Mouse (Mus musculus) stomach, embryonic 14.5 days (tissue): ENCODE data around the gene Kcnd3. TPM values are rescaled to one million over a fixed set of nuclear protein-coding genes. Genes with fewer than 3 reads are reported as not detected.

Source experiments
- ATAC-seq: fragments of 200-750 bp; cut with Nextera tagmentation; 2 replicates; pipeline ENCODE4 v1.8.0; 2017; ENCODE audit warnings: low read depth, moderate TSS enrichment; ENCODE audit not compliant: insufficient number of reproducible peaks, insufficient read depth, low FRiP score
- H3K27ac ChIP-seq: fragments of 300-500 bp; sonication (generic); 2 replicates; pipeline ENCODE4 v1.5.1; 2014; ENCODE audit warnings: mild to moderate bottlenecking, low read length, moderate library complexity, mixed read lengths
- H3K27me3 ChIP-seq: fragments of 300-500 bp; sonication (generic); 2 replicates; pipeline ENCODE4 v1.6.1; 2014; ENCODE audit warnings: low read length, control low read depth, mixed read lengths; ENCODE audit not compliant: control insufficient read depth, insufficient read depth
- H3K36me3 ChIP-seq: fragments of 300-500 bp; sonication (generic); 2 replicates; pipeline ENCODE4 v1.6.1; 2014; ENCODE audit warnings: mild to moderate bottlenecking, control low read depth, low read length, moderate library complexity, mixed read lengths; ENCODE audit not compliant: control insufficient read depth, insufficient read depth
- H3K4me1 ChIP-seq: fragments of 300-500 bp; sonication (generic); 2 replicates; pipeline ENCODE4 v1.6.1; 2014; ENCODE audit warnings: low read length, control low read depth, mixed read lengths; ENCODE audit not compliant: control insufficient read depth, insufficient read depth
- H3K4me2 ChIP-seq: fragments of 300-500 bp; sonication (generic); replicated peaks from 2 replicates; pipeline ENCODE4 v1.6.1; 2014; ENCODE audit warnings: low read depth, low read length, control low read depth
- H3K4me3 ChIP-seq: fragments of 300-500 bp; sonication (generic); 2 replicates; pipeline ENCODE4 v1.5.1; 2014; ENCODE audit warnings: low read depth, low read length, control low read depth
- H3K9ac ChIP-seq: fragments of 300-500 bp; sonication (generic); replicated peaks from 2 replicates; pipeline ENCODE4 v1.6.1; 2014; ENCODE audit warnings: low read depth, mild to moderate bottlenecking, control low read depth, low read length, moderate library complexity, mixed read lengths
- H3K9me3 ChIP-seq: fragments of 300-500 bp; sonication (generic); 2 replicates; pipeline ENCODE4 v1.6.1; 2016; ENCODE audit warnings: low read depth, low read length, control low read depth; ENCODE audit not compliant: control insufficient read depth
- WGBS: fragments of 180-500 bp; shearing (Covaris S2); extraction: QIAGEN DNeasy Blood & Tissue Kit; methylation state at CpG from one replicate; pipeline ENCODE4 v1.1.7; 2014; 5-methylcytosine and 5-hydroxymethylcytosine counted together
- polyA plus RNA-seq: library from polyadenylated mRNA; unstranded; fragments of >200 nt; fragmentation: Nextera tagmentation; extraction: Ambion mirVana; gene quantifications from 2 replicates; pipeline ENCODE4 v1.2.1, GENCODE M21; 2014

Kcnd3 gene
- polyA plus RNA-seq, 1 experiment from 2014 or later = 14.4 TPM

DNA sequence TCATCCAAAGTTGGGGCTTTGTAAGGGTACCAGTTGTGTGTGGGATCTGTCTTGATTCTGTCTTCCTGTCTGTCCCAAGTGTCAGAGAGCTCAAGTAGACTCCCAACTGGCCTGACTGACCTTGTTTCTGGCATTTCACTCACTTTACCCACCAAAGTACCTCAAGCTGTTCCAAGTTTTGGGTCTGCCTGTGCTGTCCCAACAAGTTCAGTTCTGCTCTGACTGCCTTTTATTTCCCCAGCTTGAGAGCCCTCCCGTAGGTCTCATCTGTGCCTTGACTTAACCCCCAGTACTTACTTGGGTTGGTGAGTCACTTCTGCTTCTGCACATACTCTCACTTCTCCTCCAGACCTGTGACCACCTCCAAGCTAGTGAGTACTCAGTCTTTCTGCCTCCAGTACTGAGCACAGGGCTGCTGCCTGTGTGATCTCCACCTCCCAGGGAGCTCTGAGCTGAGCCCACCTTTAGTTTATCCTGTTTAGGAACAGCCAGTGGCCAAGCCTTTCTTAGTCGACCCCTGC, 269.6 kb downstream of the Kcnd3 start:
- Histone ChIP-seq H3K4me2 (no peak overlapping the region), H3K4me3 (no peak overlapping the region), H3K9ac (no peak overlapping the region), H3K9me3 (no peaks in the 10 kb centered on the region), H3K27me3 (no peaks in the 10 kb centered on the region), H3K4me1 (no peaks in the 10 kb centered on the region), H3K36me3 (0 out of 2 replicates have a peak, but pooled peaks cover 3% of the 10 kb centered on the region), H3K27ac (no peak overlapping the region)
- 76% methylated on average over 2 of the region's 2 CpGs for WGBS
- no peak for ATAC-seq

DNA sequence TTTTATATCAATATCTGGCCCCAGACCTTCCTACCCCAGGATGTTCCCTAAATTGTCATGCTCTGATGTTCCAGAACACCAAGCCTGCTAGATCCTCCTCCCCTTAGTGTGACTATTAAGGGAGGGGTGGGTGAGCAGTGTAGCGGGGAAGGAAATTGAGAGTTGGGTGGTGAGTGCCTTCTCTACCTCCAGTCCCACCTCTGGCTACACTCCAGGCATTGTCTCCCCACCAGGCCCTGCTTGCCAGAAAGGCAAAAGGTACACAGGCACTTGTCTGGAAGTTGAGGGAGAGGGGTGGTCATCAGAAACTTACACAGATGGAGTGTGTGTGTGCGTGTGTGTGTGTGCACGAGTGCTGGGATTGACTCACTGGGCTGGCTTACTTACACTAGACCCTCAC, 270.4 kb downstream of the Kcnd3 start:
- no peak for ATAC-seq
- no peaks in the 10 kb centered on the region for H3K27me3 ChIP-seq
- no peak overlapping the region for H3K27ac ChIP-seq
- no peak overlapping the region for H3K4me3 ChIP-seq
- H3K9me3 ChIP-seq = no peaks in the 10 kb centered on the region
- no peak overlapping the region for H3K4me2 ChIP-seq
- H3K4me1 ChIP-seq = no peaks in the 10 kb centered on the region
- no peak overlapping the region for H3K9ac ChIP-seq
- WGBS = 80% methylated on average over 3 of the region's 3 CpGs
- 0 out of 2 replicates have a peak, but pooled peaks cover 4% of the 10 kb centered on the region for H3K36me3 ChIP-seq

Other genes starting within 250 kb of the Kcnd3 start
- gene Ddx20, start 235.2 kb downstream of the Kcnd3 start, polyA plus RNA-seq = 34.6 and 34.9 TPM in 2 replicates